Mouse (Mus musculus) kidney, adult 2 months (tissue): ENCODE measurements around the gene Mgat3.

Experiments used
- CTCF ChIP-seq: fragments of 200-500 bp; conservative IDR thresholded peaks from 2 replicates; pipeline ENCODE4 v1.5.1; 2011; ENCODE audit warnings: low read depth, mild to moderate bottlenecking, control low read depth, low read length, moderate library complexity, mixed read lengths; ENCODE audit not compliant: insufficient read depth, insufficient read length
- POLR2A ChIP-seq: fragments of 200-500 bp; IDR thresholded peaks from one replicate; pipeline ENCODE4 v1.6.1; 2011; ENCODE audit warnings: low read depth, low read length, control low read depth

DNA sequence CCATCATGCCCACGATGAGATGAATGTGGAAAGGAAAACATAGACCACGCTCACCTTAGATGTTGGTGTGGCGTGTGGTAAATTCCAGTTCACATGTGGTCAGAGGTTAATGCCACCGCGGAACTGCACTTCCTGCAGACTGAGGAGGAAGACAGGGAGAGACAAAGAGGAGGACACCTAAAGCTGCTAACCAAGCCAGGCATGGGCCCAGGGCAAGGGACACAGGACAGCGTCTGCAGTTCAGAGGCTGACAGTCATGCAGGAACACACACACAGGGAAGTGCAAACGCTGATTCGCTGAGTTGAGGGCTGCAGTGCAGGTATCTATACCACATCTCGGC is 42.9 kb downstream of the Mgat3 start:
- TF ChIP-seq CTCF: no peak
- TF ChIP-seq POLR2A: no peak
